Mouse (Mus musculus): ENCODE results near the gene Serpina12.

GRCm38 (mm10) chr12:103985868-103986267 is 58.4 kb downstream of the Serpina12 start:
- TF ChIP-seq CTCF (IDR thresholded peaks at IDR 0.05 in 2 of 3, conservative IDR thresholded peaks at IDR 0.05 in 1 of 3; ENCODE audit: control insufficient read depth in 1 of 3, insufficient read depth in 1 of 3, low read depth in 2 of 3, low read length in 3 of 3, poor library complexity in 1 of 3, severe bottlenecking in 1 of 3) = no peak
- no peak for TF ChIP-seq POLR2A (IDR thresholded peaks at IDR 0.05; ENCODE audit: control insufficient read depth in 1 of 2, insufficient read depth in 1 of 2, low read depth in 1 of 2, low read length in 2 of 2, poor library complexity in 1 of 2)
- no peak for TF ChIP-seq TAL1 (IDR thresholded peaks at IDR 0.05; ENCODE audit: low read length)
- no peak for TF ChIP-seq MAX (IDR thresholded peaks at IDR 0.05; ENCODE audit: low read length)
- TF ChIP-seq GATA1 (IDR thresholded peaks at IDR 0.05; ENCODE audit: low read depth, low read length) = no peak
- no peak for TF ChIP-seq ZC3H11A (IDR thresholded peaks at IDR 0.05; ENCODE audit: low read depth, low read length)
- no peak for TF ChIP-seq EP300 (IDR thresholded peaks at IDR 0.05; ENCODE audit: low read depth in 1 of 2, low read length in 2 of 2)
- no peak for TF ChIP-seq TCF12 (IDR thresholded peaks at IDR 0.05; ENCODE audit: low read depth, low read length)
- no peak for TF ChIP-seq MYC (IDR thresholded peaks at IDR 0.05; ENCODE audit: low read depth, low read length)
- no peak for TF ChIP-seq RCOR1 (IDR thresholded peaks at IDR 0.05; ENCODE audit: low read depth, low read length)
- TF ChIP-seq CHD2 (IDR thresholded peaks at IDR 0.05; ENCODE audit: low read length) = no peak
- TF ChIP-seq BHLHE40 (IDR thresholded peaks at IDR 0.05; ENCODE audit: borderline replicate concordance, low read depth, low read length) = no peak
- TF ChIP-seq USF2 (IDR thresholded peaks at IDR 0.05; ENCODE audit: borderline replicate concordance in 1 of 2, insufficient read depth in 1 of 2, low read depth in 1 of 2, low read length in 2 of 2) = no peak
- no peak for TF ChIP-seq ZNF384 (IDR thresholded peaks at IDR 0.05; ENCODE audit: low read depth, low read length)
